ENCODE assay signal across 11 mouse cellular contexts in the genomic region with DNA sequence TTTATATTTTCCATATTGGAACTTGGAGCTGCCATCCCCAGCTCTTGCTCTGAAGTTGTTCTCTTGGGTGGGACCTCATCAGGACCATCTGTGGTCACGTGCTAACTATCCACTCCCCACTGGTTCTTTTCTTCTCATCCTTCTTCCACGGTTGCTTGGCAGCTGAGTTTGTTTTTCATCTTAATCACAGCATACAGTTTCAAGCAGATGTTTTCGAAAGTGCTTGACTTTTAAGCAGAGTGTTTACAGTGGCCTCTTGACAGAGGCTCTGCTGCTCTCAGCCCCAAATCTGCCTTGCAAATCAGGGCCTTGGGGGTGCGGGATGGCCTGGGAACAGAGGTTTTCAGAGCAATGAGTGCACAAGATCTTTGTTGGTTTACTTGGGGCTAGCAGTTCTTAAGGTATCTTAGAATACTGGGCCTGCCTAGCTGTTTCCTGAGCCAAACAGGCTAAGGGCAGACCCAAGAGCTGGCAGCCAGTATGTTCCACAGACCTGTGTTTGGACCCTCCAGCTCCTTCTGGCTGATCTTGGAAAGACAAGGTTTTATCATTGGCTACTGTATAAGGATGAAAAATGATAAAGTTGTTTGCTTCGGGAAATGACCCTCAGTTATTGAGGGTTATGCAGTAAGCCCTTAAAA.
A peak's percentile ranks its signal among the peaks of the same experiment; 100 is the strongest.
DNase-seq lines count a peak whose midpoint lies in the region; ATAC-seq and TF ChIP-seq lines count a peak whose summit lies in the region.
"Had no signal": no experiment of that assay in that cellular context is flagged by ENCODE, and none has a peak within 500 bp of the region (broad histone marks: within the 10 kb centered on the region; RNA-seq: fewer than 3 reads in every experiment).

No protein-coding gene starts in this region.

- H3K27ac ChIP-seq in forebrain, embryonic 11.5 days (ENCODE audit: low read depth, low read length), result no peak overlapping the region
- H3K27ac ChIP-seq in forebrain, embryonic 16.5 days (ENCODE audit: low read length), result no peak overlapping the region
- H3K27ac ChIP-seq: liver, embryonic 15.5 days had no signal

- no peaks in the 10 kb centered on the region for H3K36me3 ChIP-seq in forebrain, embryonic 11.5 days (ENCODE audit: control insufficient read depth, insufficient read depth, low read length)
- no peaks in the 10 kb centered on the region for H3K36me3 ChIP-seq in forebrain, embryonic 16.5 days (ENCODE audit: control insufficient read depth, insufficient read depth)
- H3K36me3 ChIP-seq: liver, embryonic 15.5 days had no signal

- H3K9me3 ChIP-seq in forebrain, embryonic 11.5 days (ENCODE audit: control insufficient read depth, low read length), result no peaks in the 10 kb centered on the region
- no peaks in the 10 kb centered on the region for H3K9me3 ChIP-seq in forebrain, embryonic 16.5 days (ENCODE audit: control insufficient read depth, low read length)
- H3K9me3 ChIP-seq: liver, embryonic 15.5 days had no signal

- 55% methylated on average over 5 of the region's 5 CpGs for WGBS in forebrain, embryonic 11.5 days
- 49% methylated on average over 5 of the region's 5 CpGs for WGBS in forebrain, embryonic 16.5 days
- WGBS in lung, adult 2 months, result 36% methylated on average over 5 of the region's 5 CpGs

- H3K4me1 ChIP-seq in forebrain, embryonic 11.5 days (replicated peaks; ENCODE audit: control insufficient read depth, insufficient read depth, low read length), result no peaks in the 10 kb centered on the region
- no peaks in the 10 kb centered on the region for H3K4me1 ChIP-seq in forebrain, embryonic 16.5 days (replicated peaks; ENCODE audit: control insufficient read depth, insufficient read depth, low read length)
- peaks cover 9% of the 10 kb centered on the region; the same call in 1 of the 2 replicates for H3K4me1 ChIP-seq in lung, adult 2 months (ENCODE audit: control insufficient read depth, insufficient read depth, low read length)
- H3K4me1 ChIP-seq: liver, embryonic 15.5 days had no signal

- H3K9ac ChIP-seq in forebrain, embryonic 11.5 days (ENCODE audit: low read length), result no peak overlapping the region
- no peak overlapping the region for H3K9ac ChIP-seq in forebrain, embryonic 16.5 days (replicated peaks; ENCODE audit: low read depth, low read length)
- H3K9ac ChIP-seq: liver, embryonic 15.5 days had no signal

- no peak for TF ChIP-seq POLR2A in lung, adult 2 months (IDR thresholded peaks at IDR 0.05; ENCODE audit: borderline replicate concordance, extremely low read depth, low read depth, low read length)

- no peak for DNase-seq in forebrain, embryonic 11.5 days (ENCODE audit: low spot score)
- DNase-seq in MN1 (ENCODE audit: low spot score), result peak; percentile 32
- peak; percentile 49 to 55 for DNase-seq in heart, adult 18-20 months
- peak; percentile 56 for DNase-seq in lung, adult 2 months
- no peak for DNase-seq in liver
- DNase-seq in B cell, adult 2 months, result no peak
- DNase-seq: kidney, adult 9 months; thymus, postnatal 14 days had no signal

- 0 out of 2 replicates have a peak, but pooled peaks have one; percentile 30 for ATAC-seq in forebrain, embryonic 11.5 days (replicated peaks; ENCODE audit: low FRiP score)
- ATAC-seq in forebrain, embryonic 16.5 days, result no peak; the same call in 1 of the 2 replicates
- no peak for ATAC-seq in CD4-positive, CD25-positive, alpha-beta regulatory T cell, adult 4 months

- TF ChIP-seq CTCF in lung, adult 2 months (IDR thresholded peaks at IDR 0.05; ENCODE audit: insufficient read depth, low read length), result no peak

- no peaks in the 10 kb centered on the region for H3K27me3 ChIP-seq in forebrain, embryonic 11.5 days (ENCODE audit: control insufficient read depth, insufficient read depth, low read length)
- 0 out of 2 replicates have a peak, but pooled peaks cover 4% of the 10 kb centered on the region for H3K27me3 ChIP-seq in forebrain, embryonic 16.5 days (replicated peaks; ENCODE audit: control insufficient read depth, insufficient read depth, low read length)
- H3K27me3 ChIP-seq: liver, embryonic 15.5 days had no signal

- H3K4me2 ChIP-seq in forebrain, embryonic 11.5 days (ENCODE audit: low read depth, low read length, severe bottlenecking), result no peak overlapping the region
- H3K4me2 ChIP-seq in forebrain, embryonic 16.5 days (ENCODE audit: low read length), result no peak overlapping the region
- H3K4me2 ChIP-seq: liver, embryonic 15.5 days had no signal

- H3K4me3 ChIP-seq in forebrain, embryonic 11.5 days (ENCODE audit: low read depth, low read length), result no peak overlapping the region
- H3K4me3 ChIP-seq in forebrain, embryonic 16.5 days (replicated peaks; ENCODE audit: low read length), result no peak overlapping the region
- H3K4me3 ChIP-seq in lung, adult 2 months (replicated peaks; ENCODE audit: extremely low read depth, low read depth, low read length), result no peak overlapping the region
- H3K4me3 ChIP-seq: liver, embryonic 15.5 days had no signal

Comparison
In these comparisons a context has a peak if more than half of its experiments do, and no peak if none do; other contexts are left out.
1. DNase-seq: peak in MN1 (single experiment), heart, adult 18-20 months (2 of 2) and lung, adult 2 months (single experiment); none in forebrain, embryonic 11.5 days (single experiment), liver (single experiment) and B cell, adult 2 months (0 of 2).